Mouse (Mus musculus) mouse trophoblast stem cell (cell line): ENCODE measurements around the gene Rnf217.

ENCODE experiments used
- in situ Hi-C, 2 experiments: fragments of 300-500 bp; cut with MseI, MboI; formaldehyde crosslinking; loops; 2 replicates in 1 of 2; 3 replicates in 1 of 2; pipeline ENCODE4 v1.15.1; 2025

Rnf217 gene

DNA sequence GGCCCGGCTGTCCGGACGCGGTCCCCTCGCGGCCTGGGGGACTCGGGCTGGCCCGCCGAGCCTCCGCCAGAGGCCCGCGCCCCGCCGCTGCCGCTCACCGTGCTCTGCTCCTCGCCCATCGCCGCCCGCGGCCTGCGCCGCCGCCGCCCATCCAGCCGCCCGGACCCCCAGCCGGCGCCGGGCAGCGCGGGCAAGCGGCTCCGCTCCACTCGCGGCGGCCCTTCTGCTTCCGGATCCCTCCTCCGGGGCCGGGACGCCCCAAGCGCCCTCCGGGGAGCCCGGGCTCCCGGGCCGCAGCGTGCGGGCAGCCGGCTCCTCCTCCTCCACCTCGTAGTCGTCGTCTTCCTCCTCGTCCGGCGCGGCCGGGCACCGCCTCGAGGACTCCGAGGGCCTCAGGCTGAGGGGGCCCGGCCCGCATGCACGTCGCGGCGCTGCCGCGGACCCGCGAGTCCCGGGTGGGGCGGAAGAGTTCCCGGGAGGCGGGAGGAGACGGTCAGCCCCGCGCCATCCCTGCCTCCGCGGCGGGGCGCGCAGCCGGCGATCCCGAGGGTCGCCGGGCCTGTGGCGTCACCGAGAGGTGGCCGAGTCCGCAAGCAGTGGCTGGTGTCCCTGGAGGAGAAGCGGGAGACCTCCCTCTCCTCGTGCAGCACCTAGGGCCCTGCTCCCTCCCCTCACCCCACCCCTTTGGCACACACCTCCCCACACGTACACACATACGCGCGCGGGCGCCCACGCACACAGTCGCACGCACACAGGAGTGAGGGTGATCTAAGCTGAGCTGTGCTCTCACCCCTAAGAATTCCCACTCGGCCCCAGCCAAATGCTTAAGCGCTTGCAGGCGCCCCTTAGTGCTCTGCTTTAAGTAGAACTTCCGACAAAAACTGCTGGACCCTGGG lies at the start of gene Rnf217:
Gene Rnf217 (minus strand): TSS at position 119 of the 896 bp plus-strand sequence.
- in situ Hi-C loops = no loop called here

DNA sequence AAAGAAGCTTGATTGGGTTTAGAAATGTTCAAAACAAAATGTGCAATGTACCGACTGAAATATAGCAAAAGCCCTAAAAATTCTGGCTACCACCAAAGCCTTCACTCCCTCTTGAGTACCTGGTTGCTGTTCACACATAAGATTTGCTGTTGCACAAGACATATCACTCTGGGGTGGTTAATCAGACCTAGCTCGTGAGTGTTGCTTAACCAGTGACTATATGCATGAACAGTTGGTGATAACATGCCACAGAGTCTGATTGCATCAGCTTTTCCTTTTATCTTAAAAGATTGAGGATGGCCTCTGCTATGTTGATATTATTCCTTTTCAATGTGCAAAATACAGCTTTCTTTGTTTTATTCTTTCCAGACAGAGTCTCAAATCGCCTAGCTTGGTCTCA lies 38.3 kb upstream of the Rnf217 start:
- in situ Hi-C loops = no loop called here

DNA sequence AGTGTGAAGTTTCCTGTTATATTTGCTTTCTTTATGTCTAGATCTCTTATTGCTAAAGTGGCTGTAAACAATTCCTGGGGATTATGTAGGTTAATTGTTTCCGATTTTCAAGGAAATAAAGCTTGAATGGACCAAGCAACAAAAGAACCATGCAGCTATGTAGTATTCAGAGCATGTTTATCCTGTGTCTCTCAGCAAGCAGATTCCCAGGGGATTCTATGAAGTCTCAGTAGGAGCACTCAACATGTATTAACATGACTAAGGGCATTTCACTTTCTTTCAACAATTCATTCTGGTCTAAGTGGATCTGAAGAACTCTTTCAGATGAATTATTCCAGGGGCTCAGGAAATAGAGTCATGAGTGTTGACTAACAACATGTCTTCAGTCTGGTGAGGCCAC lies 37.1 kb upstream of the Rnf217 start:
- in situ Hi-C loops = no loop called here

DNA sequence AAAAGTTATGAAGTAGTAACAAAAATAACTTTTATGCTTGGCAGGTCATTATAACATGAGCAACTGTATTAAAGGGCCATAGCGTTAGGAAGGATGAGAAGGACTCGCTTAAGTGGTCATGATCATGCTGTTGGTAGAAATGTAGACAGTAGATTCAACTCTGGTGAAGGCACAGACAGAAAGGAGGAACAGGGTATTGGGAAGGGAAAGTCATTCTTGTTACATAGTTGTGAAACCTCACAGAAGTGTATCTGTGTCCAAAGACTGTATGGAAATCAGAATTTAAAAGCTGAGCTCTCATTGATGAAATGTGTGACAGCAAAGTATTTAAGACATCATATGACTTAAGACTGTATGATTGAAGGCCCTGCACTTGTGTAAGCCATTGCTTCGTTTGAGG lies 26.1 kb upstream of the Rnf217 start:
- in situ Hi-C loops = no loop called here

DNA sequence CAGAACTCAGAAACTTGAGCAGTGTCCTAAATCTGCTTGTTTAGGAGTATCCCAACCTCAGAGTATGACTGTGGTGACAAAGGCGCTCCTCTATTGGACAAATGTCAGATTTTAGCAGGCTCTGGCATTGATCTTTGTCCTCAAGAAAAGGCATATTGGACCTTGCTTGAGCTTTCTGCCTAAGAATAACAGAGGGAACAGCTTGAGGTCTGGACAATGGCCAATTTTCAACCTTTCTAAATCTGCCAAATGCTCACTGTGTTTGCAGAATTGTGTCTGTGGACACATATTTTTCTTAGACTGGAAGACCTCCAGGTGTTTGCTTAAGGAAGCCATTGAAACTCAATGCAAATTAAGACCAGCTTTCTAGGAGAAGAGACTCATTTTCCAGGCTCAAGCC lies 23.0 kb upstream of the Rnf217 start:
- in situ Hi-C loops = no loop called here

DNA sequence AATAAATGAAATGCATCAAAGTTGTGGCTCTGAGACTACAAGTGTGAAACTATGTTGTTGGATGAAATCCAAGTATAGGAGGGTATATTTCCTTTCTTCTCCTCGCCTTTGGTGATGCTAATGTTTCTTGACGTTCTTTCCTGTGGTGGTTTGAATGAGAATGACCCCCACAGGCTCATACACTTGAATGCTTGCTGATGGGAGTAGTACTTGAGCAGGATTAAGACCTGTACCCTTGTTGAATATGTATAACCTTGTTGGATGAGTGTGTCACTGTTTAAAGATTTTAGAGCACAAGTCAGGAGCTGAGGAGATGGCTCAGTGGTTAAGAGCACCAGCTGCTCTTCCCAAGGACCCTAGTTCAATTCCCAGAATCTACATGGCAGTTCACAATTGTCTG lies 6.4 kb upstream of the Rnf217 start:
- in situ Hi-C loops = no loop called here

DNA sequence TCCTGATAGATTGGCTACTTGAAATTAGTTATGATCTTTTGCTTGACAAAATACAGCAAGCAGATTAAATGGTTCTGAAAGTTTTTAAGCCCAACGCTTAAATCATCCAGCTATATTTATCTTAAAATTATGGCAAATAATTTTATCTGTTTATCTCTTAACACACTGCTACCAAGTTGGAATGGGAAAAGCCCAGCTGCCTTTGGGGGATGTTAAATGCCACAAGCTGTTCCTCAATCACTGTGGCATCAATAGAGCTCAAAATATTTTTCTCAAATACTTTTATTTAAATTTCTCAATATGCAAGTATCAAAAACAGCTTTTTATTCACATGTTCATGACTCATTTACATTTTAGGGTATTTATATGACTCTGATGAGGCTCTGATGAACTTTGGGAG lies 5.1 kb upstream of the Rnf217 start:
- in situ Hi-C loops = no loop called here

DNA sequence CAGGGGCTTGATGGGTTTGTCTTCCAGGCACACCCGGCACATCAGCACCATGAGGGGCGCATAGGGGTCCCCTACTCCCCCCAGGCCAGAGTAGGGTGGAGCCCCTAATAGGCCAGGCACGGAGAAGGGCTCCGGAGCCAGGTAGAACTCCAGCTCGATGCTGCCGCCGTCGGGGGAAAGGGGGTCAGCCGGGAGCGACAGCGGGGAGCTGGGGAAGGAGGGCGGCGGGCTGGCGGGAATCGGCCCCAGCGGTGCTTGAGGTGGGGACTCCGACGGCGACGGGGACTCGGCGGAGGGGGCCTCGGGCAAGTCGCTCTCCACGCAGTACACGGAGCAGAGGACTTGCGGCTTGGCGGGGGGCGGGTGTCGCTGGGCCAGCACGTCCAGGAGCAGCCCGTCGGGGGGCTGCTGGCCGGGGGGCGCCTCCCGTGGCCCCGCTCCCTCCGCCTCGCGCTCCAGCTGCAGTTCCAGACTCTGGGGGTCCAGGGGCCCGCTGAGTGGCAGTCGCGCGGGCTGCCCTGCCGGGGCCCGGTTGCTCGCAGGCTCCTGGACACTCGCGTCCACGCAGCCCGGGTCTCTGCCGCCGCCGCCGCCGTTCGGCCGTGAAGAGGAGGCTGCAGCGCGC lies 431 bp downstream of the Rnf217 start:
- in situ Hi-C loops = no loop called here

DNA sequence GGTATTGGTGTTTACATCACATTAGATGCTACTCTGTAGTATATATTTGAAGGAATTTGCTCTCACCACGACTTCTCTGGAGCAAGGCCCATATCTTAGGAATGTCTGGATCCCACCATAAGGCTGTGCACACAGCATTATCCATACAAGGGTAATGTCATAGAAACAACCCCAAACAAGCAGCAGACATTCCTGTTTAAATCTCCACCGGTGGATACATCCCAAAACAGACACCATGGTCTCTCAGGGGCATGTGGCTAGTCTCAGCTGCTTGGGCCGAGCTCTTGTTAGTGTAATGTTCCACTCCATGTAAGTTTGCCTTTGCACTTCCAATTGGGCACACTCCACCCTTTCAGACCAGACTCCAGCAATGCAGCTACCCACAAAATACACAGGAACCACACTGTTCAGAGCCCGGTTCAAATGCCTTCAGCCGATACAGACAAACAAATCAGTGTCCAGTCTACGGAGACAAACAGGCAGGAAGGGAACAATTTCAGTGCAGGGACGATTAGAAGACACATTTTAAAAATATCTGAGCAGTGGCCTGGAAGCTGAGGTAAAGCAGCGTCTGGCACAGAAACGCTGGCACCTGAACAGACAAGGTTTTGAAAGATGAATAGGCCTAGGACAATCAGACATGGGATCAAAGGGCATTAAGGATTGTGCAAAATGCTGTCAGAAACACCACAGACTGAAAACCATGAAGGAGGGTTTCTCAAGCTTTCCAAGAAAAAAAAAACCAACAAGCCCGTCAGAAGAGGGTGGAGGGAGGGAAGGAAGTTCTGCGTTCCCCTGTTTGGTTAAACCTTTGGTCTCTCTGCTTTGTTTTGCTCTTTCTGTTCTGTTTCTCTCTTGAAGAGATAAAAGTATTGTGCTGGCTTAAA lies 1.8 kb downstream of the Rnf217 start:
- in situ Hi-C loops = no loop called here

DNA sequence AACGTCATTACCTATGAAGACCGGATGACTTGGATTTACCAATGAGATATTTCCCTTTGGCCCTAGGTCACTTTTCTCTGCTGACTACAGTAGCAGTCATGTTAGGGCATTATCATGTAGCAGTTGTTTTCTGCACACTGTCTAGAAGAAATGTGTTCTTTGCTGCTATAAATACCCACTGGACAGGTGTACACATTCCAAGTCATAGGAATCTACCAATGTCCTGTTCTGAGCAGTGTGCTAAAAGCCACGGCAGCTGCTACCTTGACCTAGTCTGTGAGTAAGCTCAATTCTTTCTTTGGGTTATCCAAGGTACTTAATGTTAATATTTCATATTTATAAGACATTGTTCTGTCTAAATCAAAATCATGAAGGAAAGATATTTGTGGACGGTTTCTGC lies 5.1 kb downstream of the Rnf217 start:
- in situ Hi-C loops = no loop called here

DNA sequence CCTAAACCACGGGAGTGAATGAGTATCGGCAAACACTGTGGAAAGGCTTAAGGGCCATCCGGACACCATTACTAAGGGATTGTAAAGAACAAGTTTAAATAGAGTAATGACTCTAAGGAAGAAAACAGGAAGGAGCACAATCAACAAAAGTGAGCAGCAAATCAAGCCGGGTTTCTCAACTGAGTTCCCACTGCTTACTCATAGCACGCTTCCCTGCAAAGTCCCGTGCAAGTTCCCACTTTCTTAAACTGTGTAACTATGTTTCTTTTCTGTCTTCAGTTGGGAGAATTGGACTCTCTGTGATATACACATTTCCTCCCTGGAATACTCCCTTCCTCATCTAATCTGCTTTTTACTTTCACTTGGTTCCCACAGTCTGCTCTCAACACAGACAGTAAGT lies 8.9 kb downstream of the Rnf217 start:
- in situ Hi-C loops = no loop called here

DNA sequence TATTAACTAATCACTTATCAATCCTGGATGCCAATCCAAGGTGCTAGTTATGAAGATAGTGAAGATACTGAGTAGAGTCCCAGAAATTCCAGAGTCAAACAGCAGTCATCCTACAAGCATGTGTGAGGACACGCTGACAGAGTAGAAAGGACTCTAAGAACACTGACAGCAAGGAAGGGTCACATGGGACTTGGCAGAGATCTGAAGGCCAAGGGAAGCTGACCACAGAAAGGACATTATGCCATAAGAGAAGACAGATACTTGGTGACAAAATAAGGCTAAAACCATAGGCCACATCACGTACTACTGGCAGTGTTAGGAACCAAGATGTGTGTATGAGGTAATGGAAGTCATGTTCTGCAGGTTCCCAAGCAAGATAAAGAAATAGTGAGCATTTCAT lies 11.1 kb downstream of the Rnf217 start:
- in situ Hi-C loops = no loop called here

DNA sequence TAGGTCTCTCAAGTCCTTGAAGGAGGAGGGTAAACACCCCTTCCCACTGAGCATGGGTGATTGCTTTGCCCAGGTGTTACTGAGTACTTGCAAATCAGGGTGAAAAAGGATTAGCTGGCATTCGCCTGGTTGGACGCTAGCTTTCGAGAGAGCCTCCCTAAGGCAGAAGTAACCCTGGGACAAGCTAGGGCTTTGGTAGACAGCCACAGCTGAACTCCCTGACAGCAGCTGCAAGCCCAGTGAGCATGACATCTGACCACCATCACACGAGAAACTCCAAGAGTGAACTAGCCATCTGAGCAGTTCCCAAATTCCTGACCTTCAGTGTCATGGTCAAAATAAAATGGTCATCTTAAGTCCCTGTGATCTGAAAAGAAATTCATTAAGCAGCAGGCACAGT lies 12.2 kb downstream of the Rnf217 start:
- in situ Hi-C loops = no loop called here

DNA sequence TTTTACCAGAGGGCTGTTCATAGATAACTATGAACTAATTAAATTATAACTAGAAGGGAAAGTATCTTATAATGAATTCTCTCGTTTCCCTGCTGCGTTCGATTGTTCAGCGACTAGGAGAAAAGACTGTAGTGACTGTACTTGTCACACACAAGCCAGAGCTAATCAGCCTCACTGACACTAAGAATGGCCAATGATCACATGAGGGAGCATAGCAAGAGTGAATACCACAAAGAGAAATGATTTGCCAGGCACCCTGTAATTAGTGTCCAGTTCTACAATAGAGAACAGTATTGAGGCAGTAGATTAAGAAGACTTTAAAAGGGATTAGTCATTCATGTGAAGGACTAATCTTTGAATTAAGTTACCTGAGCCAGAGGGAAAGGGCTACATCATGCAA lies 13.7 kb downstream of the Rnf217 start:
- in situ Hi-C loops = no loop called here

DNA sequence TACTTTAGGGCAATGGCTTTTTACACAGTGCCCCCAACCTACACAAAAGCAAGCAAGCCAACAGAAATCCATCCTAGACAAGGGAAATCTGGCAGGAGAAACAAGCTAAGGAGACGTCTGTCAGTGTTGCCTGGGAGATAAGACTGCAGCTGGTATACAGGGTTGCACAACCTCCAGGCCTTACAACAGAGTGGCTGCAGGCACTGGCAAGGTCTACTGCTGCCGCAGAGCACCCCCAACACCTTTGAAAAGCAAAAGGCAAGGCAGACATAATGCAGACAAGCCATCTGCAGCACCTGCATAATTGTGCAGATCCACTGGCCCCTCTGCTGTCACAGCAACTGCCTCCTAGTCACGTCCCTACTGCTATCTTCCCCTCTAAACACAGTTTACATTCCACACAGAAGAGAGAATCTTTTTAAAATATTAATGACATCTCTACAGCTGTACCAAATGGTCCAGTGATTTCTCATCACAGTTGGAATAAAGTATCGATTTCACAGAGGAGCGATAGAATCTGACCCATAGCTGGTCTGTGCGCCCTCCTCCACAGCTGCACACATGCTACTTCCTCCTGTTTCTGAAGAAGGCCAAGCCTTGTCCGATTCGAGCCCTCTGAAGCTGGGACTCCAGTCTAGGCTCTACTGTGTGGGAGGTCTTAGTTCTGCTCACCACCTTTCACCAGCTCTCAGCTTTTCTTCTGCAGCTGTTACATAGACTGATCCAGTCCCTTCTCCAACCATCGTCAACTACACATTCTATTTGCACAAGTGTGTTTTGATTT lies 16.1 kb downstream of the Rnf217 start:
- in situ Hi-C loops = no loop called here

DNA sequence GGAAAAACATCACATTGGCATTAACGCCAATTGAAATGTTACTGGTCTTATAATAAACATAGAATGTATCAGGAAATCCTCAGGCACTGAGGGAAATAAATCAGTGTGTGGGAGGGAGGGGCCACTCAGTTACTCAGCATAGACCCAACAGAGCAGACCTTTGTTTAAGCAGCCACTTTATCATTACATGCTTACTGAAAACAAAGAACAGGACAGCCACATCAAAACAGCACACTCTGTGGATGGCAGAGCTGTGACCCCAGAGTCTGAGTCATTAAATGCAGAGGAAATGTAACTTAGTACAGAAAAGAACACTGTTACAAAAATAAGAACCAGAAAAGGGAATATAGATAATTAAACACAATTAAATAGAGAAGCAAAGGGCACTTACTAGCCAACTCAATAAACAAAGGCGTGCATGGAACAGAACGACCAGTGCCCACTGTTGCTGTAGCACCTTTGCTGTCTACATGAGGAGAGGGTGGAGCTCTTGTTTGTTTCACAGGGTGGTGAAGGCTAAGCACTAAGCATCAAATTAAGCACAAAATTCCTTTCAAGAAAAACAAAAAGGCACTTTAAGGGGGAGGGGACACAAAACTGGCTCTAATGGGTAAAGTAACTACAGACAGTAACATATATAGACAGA lies 16.8 kb downstream of the Rnf217 start:
- in situ Hi-C loops = no loop called here

DNA sequence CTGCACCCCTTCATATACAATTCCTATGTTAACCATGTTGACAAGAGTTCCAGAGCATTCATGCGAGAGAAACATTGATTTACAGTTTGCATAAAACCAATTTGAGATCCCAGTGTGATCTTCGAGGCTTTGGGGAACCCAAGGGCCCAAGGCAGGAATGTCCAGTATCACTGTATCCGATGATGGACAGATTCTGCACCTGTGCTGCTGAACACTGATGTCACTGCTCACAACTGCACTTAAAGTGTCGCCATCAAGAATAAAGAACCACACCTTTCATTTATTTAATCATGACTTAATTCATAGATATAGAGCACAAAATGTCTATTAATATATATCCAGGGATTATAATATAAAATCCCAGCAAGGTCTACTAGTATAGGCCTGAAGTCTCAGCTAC lies 28.3 kb downstream of the Rnf217 start:
- in situ Hi-C loops = no loop called here

DNA sequence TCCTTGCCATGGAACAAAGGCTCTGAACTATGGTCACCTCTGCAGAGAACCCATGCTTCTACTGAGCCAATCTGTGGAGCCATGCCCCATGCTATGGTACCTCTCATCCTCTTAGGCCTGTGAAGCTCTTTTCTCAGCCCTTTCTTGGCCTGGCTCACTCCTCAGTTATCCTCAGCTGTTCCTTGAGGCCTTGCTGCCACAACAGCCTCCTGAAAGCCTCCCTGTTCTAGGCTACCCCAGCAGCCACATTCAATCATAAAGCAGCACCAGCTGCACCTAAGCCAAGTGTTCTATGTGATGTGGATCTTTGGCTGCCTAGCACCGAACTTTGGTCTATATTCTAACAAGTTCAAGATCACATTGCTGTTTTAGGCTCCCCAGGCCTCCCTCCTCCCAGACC lies 28.9 kb downstream of the Rnf217 start:
- in situ Hi-C loops = no loop called here

DNA sequence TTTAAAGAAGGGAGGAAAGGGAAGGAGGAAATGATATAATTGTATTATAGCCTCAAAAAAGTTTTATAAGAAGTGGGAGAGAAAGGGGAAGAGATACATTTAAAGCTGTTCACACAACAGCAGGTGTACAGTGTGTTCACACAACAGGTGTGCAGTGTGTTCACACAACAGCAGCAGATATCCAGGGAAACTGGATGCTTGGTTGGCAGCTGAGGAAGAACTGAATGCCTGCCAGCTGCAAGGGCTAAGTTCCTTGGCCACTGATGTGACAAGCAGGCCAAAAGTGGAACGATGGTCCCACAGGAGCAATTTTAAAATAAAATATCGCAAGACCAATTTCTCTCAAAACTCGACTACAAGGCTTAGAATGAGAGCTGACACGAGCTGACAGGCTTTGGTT lies 35.7 kb downstream of the Rnf217 start:
- in situ Hi-C loops = no loop called here

DNA sequence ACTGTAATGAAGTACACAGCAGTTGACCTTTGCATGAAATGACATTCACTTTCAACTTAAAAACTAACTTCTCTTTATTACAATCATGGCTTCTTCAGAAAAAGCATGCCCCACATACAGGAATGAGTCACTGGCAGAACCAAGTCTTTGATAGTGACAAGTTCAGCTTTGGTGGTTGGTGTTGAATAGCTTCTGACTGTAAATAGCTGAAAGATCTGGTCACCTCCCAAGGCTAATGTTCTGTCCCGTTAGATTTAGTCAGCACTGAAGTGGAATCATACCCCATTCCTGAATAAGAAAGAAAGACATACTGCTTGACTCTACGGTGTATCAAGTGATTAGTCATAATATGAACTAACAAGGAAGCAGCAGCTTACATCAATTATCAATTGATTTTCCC lies 51.7 kb downstream of the Rnf217 start:
- in situ Hi-C loops = no loop called here

DNA sequence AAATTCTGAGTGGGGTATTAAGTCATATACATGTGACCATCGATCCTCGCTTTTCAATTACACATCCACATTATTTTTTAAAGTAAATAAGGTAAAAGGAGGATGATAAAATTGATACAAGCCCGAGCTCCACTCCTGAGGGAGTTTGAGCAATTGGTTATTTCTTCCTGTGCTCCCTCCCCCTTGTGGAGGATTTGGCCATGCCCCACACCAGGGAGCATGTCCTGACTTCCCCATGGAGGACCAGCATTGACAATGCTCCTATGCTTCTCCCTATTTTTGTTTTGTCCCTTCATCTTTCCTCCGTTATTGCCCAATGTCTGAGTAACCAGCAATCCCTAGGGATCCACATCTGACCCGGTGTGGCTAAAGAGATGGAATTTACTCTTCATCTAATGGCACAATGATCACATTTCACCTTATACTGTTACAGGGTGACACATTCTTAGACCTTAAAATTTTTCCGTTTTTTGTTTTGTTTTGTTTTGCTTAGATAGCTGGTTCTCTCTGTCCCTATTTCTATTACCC lies 53.5 kb downstream of the Rnf217 start:
- in situ Hi-C loops = no loop called here
